Mouse (Mus musculus) bone marrow macrophage, adult 2 months (primary cell): ENCODE data around the gene Abhd6. TPM values are rescaled to one million over a fixed set of nuclear protein-coding genes. Genes with fewer than 3 reads are reported as not detected.
"Not testable (repeated sequence)": the region's sequence is repeated elsewhere in the genome, so short reads cannot be mapped to it uniquely, and the experiment has no call there.

Experiments
- H3K27ac ChIP-seq: 2 replicates; pipeline ENCODE4 v1.5.1; 2012; ENCODE audit warnings: low read depth, low read length; ENCODE audit not compliant: insufficient read depth
- H3K4me1 ChIP-seq: 2 replicates; pipeline ENCODE4 v1.6.1; 2012; ENCODE audit warnings: low read length; ENCODE audit not compliant: control insufficient read depth, insufficient read depth
- H3K4me3 ChIP-seq: 2 replicates; pipeline ENCODE4 v1.5.1; 2012; ENCODE audit warnings: mild to moderate bottlenecking, low read length, moderate library complexity; ENCODE audit not compliant: insufficient read depth
- CTCF ChIP-seq: IDR thresholded peaks from 2 replicates; pipeline ENCODE4 v1.5.1; 2012; ENCODE audit warnings: low read depth, mild to moderate bottlenecking, low read length, moderate library complexity
- POLR2A ChIP-seq: IDR thresholded peaks from 2 replicates; pipeline ENCODE4 v1.6.1; 2012; ENCODE audit warnings: mild to moderate bottlenecking, low read depth, low read length, borderline replicate concordance
- polyA plus RNA-seq: library from polyadenylated mRNA; stranded (reverse); fragments of >200 nt; gene quantifications from 2 replicates; pipeline ENCODE4 v1.2.4, GENCODE M21; 2012; ENCODE audit not compliant: missing spikeins, insufficient read depth, insufficient read length

Abhd6 gene
- polyA plus RNA-seq, 1 experiment, result 0.54 TPM

DNA sequence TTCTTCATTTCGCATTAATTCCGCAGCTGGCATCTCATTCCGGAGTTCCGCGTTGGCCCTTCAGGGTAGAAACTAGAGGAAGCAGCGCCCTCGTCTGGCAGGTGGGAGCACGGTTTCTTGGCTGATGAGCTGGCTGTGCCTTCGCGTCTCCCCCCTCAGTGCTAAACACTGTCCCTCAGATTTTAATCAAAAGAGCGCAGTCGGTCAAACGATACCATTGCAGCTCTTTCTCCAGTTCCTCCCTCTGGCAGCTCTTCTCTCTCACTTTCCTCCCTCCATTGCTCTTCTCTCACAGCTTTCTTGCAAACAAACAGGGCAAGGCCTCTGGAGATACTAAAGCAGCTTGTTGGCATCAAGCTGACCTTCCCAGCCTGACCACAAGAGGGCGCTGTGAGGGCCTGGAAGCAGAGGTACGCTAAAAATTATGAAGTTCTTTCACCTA lies 5.4 kb upstream of the Abhd6 start:
- TF ChIP-seq CTCF (peak; percentile 95), POLR2A (no peak)
- H3K4me3 ChIP-seq, result peak overlapping the region; percentile 37; the same call in 1 of the 2 replicates

DNA sequence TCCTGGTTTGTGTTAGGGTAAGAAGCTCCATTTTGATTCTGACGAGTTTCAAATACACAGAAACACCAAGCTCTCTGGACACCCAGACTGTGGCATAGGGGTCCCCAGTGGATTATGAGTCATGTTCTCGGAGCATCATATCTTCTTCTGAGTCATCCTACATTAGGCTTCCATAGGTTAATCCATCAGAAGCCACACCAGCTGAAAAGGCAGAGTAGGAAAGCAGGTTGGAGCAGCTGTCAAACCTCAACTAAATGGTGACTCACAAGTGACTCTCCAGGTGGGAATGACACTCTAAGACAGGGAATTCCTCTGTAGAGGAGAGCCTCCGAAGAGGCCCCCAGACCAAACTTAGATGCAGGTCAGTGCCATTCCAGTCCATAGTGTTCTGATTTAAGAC lies 3.7 kb upstream of the Abhd6 start:
- TF ChIP-seq POLR2A (no peak), CTCF (no peak)
- peaks cover 15% of the 10 kb centered on the region for H3K4me1 ChIP-seq
- no peak overlapping the region for H3K27ac ChIP-seq
- H3K4me3 ChIP-seq, result no peak overlapping the region

More for the DNA sequence above, 5.4 kb upstream of the Abhd6 start:
- Histone ChIP-seq H3K4me1 (peaks cover 5% of the 10 kb centered on the region; the same call in 1 of the 2 replicates), H3K27ac (no peak overlapping the region)

DNA sequence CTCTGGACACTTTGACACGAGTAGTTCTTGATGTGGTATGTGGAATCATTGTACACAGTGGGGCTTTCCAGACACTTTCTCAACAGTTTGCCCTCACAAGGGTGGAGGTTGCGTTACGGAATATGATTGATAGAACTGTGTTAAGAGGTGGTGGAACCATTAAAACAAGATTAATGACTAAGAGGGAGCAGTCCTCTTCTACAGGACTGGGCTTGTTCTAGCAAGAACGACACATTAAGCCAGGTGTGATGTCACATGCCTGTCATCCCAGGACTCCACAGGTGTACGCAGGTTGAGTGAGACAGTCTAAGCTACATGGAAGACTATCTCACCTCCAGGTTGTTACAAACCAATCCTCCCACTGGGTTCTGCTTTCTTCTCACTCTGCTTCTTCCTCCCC lies 3.3 kb upstream of the Abhd6 start:
- peaks cover 19% of the 10 kb centered on the region for H3K4me1 ChIP-seq
- no peak overlapping the region for H3K27ac ChIP-seq
- no peak overlapping the region for H3K4me3 ChIP-seq
- no peak for TF ChIP-seq CTCF
- TF ChIP-seq POLR2A, result no peak

GRCm38 (mm10) chr14:8000247-8000646 lies 2.5 kb upstream of the Abhd6 start:
- TF ChIP-seq POLR2A (no peak), CTCF (no peak)

GRCm38 (mm10) chr14:8000831-8001685 lies 1.6 kb upstream of the Abhd6 start:
- no peak overlapping the region for H3K27ac ChIP-seq
- TF ChIP-seq CTCF, result no peak
- TF ChIP-seq POLR2A, result no peak
- no peak overlapping the region for H3K4me3 ChIP-seq
- H3K4me1 ChIP-seq, result peaks cover 19% of the 10 kb centered on the region

More at GRCm38 (mm10) chr14:8000247-8000646, 2.5 kb upstream of the Abhd6 start:
- Histone ChIP-seq H3K27ac (no peak overlapping the region), H3K4me1 (peaks cover 19% of the 10 kb centered on the region), H3K4me3 (no peak overlapping the region)

GRCm38 (mm10) chr14:8003093-8003670 lies 480 bp downstream of the Abhd6 start:
- peaks cover 16% of the 10 kb centered on the region for H3K4me1 ChIP-seq
- peak overlapping the region; percentile 76 for H3K4me3 ChIP-seq
- H3K27ac ChIP-seq, result no peak overlapping the region
- TF ChIP-seq POLR2A (no peak), CTCF (no peak)

DNA sequence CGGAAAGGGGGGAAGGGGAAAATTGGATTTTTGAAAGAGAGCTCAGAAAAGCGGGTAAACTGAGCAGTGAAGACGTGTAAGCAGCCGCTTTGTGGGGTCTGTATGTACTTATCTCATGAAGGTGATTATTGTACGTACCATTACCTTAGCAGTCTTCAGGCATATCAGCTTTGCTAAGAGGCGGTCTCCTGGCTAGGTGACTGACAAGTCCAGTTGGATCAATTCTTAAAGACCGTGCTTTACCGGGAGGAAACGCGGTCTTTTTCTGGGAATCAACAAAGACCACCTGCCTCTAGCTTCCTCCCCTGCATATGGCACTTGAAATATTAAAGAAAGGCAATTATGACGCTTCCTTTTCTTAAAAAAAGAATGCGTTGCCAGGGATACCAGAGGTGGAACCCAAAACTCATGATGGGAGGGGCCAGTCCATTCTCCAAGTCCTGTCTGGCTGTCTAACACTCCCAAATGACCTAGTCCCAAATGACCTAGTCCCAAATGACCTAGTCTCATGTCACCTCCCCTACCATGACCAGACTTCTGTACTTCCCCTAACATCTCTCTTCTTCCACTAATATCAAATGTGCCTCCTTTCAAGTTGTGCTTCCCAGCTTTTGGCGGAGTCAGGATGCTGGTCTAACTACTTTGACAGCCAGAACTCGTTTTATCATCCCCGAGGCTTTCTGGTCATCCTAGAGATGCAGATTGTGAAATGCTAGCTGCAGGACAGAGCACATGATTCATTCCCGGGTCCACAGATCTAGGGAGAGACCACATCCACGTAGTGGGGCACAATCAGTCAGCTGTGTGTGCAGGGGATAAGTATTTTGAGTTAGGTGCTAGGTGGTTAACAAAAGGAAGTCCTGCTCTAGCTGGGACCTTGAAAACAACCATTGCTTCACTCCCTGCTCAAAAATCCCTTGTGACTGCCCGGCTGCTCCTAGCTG lies 1.3 kb downstream of the Abhd6 start:
- peak overlapping the region; percentile 76; the same call in 1 of the 2 replicates for H3K4me3 ChIP-seq
- no peak overlapping the region for H3K27ac ChIP-seq
- no peak for TF ChIP-seq CTCF
- TF ChIP-seq POLR2A, result no peak
- H3K4me1 ChIP-seq, result peaks cover 16% of the 10 kb centered on the region

- H3K4me3 ChIP-seq, H3K27ac ChIP-seq: not testable (repeated sequence)
- peaks cover 16% of the 10 kb centered on the region for H3K4me1 ChIP-seq
These were observed 3.4 kb downstream of the Abhd6 start for GRCm38 (mm10) chr14:8006061-8006460.

- Histone ChIP-seq H3K27ac (no peak overlapping the region), H3K4me3 (no peak overlapping the region), H3K4me1 (peaks cover 16% of the 10 kb centered on the region)
- no peak for TF ChIP-seq CTCF
- TF ChIP-seq POLR2A, result no peak
These were observed 4.4 kb downstream of the Abhd6 start for GRCm38 (mm10) chr14:8007084-8007483.

DNA sequence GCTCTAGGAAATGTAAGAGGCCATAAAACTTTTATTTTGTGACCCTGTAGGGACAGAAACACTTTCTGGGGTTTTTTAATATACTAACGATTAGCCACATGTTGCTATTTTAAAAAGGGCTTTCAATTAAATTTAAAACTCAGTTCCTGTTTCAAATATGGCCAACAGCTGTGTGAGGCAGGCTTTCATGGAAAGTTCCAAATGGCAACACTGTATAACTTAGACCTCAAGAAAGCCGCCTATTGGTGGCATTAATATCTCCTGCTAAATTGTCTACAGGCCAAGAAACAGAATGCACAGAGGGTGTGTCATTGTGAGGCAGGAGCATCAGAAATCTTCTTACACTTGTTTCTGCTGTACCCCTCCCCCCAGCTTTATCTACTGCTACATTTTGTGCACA lies 4.8 kb downstream of the Abhd6 start:
- peaks cover 12% of the 10 kb centered on the region for H3K4me1 ChIP-seq
- TF ChIP-seq POLR2A (no peak), CTCF (no peak)
- no peak overlapping the region for H3K4me3 ChIP-seq
- H3K27ac ChIP-seq, result no peak overlapping the region
